ENCODE assay signal across 10 mouse cellular contexts in genomic region chr12:42972766-42973165, GRCm38 (mm10).
A peak's percentile ranks its signal among the peaks of the same experiment; 100 is the strongest.
DNase-seq lines count a peak whose midpoint lies in the region; ATAC-seq and TF ChIP-seq lines count a peak whose summit lies in the region.
"Had no signal": no experiment of that assay in that cellular context is flagged by ENCODE, and none has a peak within 500 bp of the region (broad histone marks: within the 10 kb centered on the region; RNA-seq: fewer than 3 reads in every experiment).

No protein-coding gene starts in this region.

- in situ Hi-C loops in ES-E14 (cut with MboI; ENCODE audit: low sequenced_read_pairs in 2 of 2, unreplicated experiment in 2 of 2) = no loop called here

- no peak overlapping the region for H3K27ac ChIP-seq in ES-E14 (ENCODE audit: insufficient read depth, low read depth, low read length, poor library complexity, severe bottlenecking)

- H3K4me3 ChIP-seq in ES-E14 (ENCODE audit: insufficient read depth in 1 of 2, low read depth in 1 of 2, low read length in 2 of 2, poor library complexity in 1 of 2, severe bottlenecking in 1 of 2) = no peak overlapping the region
- H3K4me3 ChIP-seq: erythroblast, embryonic 14.5 days; megakaryocyte, embryonic 14.5 days had no signal

- no peaks in the 10 kb centered on the region for H3K4me1 ChIP-seq in ES-E14 (ENCODE audit: control insufficient read depth in 2 of 2, insufficient read depth in 2 of 2, low read length in 2 of 2, poor library complexity in 1 of 2)
- H3K4me1 ChIP-seq: megakaryocyte, embryonic 14.5 days had no signal

- no peak overlapping the region for H3K9ac ChIP-seq in ES-E14 (ENCODE audit: insufficient read depth, low read depth, low read length, poor library complexity, severe bottlenecking)

- DNase-seq in kidney, adult 9 months = peak; percentile 5
- DNase-seq in kidney, adult 18-20 months = no peak
- peak; percentile 9 for DNase-seq in ES-E14 (ENCODE audit: low read depth, low spot score)
- peak; percentile 15 for DNase-seq in adrenal gland, postnatal 25 days
- peak; percentile 8 to 20 for DNase-seq in lung, postnatal 4 days
- no peak for DNase-seq in MN1 (ENCODE audit: low spot score)
- DNase-seq: right cerebral cortex, postnatal 25 days had no signal

- no peaks in the 10 kb centered on the region for H3K36me3 ChIP-seq in ES-E14 (ENCODE audit: control insufficient read depth, insufficient read depth, low read length, poor library complexity, severe bottlenecking)

- H3K9me3 ChIP-seq in ES-E14 (ENCODE audit: control insufficient read depth, insufficient read depth, low read depth, low read length) = no peaks in the 10 kb centered on the region

- no peak for ATAC-seq in monocyte, adult 5-6 weeks (replicated peaks; ENCODE audit: insufficient number of reproducible peaks, low FRiP score, low TSS enrichment, poor library complexity, severe bottlenecking)

TF ChIP-seq in ES-E14, 5 proteins besides CTCF, POLR2A, EP300 and RAD21:
- TF ChIP-seq CHD2 (IDR thresholded peaks at IDR 0.05; ENCODE audit: low read depth, low read length) (no peak), MAFK (IDR thresholded peaks at IDR 0.05; ENCODE audit: insufficient read depth, low read depth, low read length) (no peak), HCFC1 (IDR thresholded peaks at IDR 0.05; ENCODE audit: borderline replicate concordance, insufficient read depth, low read length) (no peak), ZNF384 (IDR thresholded peaks at IDR 0.05; ENCODE audit: low read depth, low read length) (no peak), ZC3H11A (IDR thresholded peaks at IDR 0.05; ENCODE audit: borderline replicate concordance, low read depth, low read length) (no peak)

Comparison
In these comparisons a context has a peak if more than half of its experiments do, and no peak if none do; other contexts are left out.
1. DNase-seq: peak in kidney, adult 9 months (single experiment), ES-E14 (single experiment), adrenal gland, postnatal 25 days (single experiment) and lung, postnatal 4 days (2 of 2); none in kidney, adult 18-20 months (single experiment) and MN1 (single experiment).